Mouse (Mus musculus) gastrocnemius, postnatal 10 days (tissue): ENCODE measurements at regions not wholly inside any gene's neighbourhood (a gene's known extent, or its start where the extent isn't known, plus 50 kb on each side); places are given as distances from the start of the nearest gene placed in this dataset.

Experiments
- DNase-seq: peaks from one replicate; pipeline ENCODE4 v3.0.0; 2021; ENCODE audit warnings: mixed read lengths

GRCm38 (mm10) chr2:178948471-178948870 is 493.8 kb upstream of the Cdh4 start:
- DNase-seq, result no peak

DNA sequence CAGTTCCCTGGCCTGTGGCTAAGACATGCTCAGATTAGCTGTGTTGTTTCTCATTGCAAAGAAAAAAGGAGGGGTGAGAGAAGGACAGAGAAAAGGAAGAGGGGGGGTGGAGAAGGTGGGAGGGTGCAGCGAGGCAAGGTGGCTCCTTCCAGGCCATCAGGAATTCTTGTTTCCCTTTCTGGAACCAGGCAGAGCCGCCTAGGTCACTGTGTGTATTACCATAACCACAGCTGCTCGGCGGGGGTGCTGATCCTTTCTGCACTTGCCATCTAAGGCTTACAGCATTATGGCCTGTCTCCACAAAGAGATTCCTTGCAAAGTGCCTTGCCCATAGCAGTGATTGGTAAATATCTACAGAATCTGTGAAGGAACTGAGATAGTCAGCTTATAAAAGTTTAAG is 493.1 kb upstream of the Cdh4 start:
- no peak for DNase-seq

DNA sequence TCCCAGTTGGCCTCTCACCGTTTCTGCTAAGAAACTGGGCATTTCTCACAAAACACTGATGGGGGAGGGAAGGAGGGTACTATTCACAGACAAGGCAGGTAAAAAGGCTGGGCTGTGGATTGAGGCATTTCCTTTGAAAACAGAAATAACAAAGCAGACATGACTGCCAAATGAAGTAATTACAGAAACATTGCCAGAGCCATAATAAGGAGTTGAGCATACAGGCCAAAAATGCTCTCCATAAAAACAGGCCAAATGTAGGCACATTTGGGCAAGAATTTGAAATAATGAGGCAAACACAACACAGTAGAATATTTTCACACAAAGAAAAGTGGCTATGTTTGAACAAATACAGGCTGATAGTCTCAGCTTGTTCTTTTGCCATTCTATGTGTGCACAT is 491.9 kb upstream of the Cdh4 start:
- DNase-seq, result no peak

GRCm38 (mm10) chr2:178954420-178955067 is 487.7 kb upstream of the Cdh4 start:
- no peak for DNase-seq

DNA sequence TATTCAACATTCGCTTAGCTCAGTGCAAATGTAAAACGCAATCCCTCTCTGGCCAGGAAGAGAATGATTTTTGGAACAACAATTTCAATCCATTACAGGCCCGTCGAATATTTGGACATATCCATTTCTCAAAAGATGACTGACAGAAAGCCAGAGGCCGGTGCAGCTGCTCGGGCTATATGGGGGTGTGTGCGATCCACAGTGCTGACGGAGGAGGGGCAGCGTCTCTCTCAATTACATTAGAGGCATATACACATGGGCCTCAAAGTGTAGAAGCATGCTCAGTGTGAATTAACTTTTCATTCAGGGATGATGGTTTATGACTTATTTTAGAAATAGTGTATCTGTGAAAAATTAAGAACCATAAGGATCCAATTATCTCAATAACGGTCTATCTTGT is 483.4 kb upstream of the Cdh4 start:
- DNase-seq, result no peak

- DNase-seq, result no peak
Measured at GRCm38 (mm10) chr2:178959603-178960002, 482.6 kb upstream of the Cdh4 start.

DNA sequence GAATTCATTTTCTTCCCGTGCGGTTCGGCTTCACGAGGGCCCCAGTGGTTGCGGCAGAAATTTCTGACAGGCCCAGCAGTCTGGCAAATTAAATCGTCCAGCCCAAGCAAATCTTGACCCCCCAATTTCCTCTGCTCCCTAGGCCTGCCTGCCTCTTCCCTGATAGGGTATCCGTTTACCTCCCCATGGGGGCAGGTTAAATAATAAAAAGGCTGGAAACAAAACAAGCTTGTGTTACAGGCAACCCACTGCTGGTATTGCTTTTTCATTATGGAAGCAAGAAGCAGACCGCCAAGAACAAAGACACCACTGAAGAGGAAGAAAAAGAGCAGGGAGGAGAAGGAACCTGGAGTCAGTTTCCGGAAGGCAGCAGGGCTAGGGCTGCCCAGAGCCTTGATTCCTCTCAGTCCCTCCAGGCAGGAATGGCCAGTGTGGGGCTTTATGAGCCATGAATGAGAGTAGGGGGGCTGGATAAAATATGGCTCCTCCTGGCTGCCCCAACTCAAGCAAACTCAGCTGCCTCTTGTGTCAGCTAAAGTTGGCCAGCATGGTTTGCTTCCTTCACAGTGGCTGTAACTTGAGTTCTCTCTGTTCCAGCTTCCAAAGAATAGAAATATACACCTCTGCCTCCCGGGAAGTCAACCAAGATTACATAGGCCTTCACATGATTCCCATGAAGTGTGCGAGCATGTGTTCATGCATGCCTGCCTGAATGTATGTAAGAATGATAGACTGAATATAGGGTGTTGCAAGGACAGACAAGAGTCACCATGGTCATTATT is 474.5 kb upstream of the Cdh4 start:
- no peak for DNase-seq

DNA sequence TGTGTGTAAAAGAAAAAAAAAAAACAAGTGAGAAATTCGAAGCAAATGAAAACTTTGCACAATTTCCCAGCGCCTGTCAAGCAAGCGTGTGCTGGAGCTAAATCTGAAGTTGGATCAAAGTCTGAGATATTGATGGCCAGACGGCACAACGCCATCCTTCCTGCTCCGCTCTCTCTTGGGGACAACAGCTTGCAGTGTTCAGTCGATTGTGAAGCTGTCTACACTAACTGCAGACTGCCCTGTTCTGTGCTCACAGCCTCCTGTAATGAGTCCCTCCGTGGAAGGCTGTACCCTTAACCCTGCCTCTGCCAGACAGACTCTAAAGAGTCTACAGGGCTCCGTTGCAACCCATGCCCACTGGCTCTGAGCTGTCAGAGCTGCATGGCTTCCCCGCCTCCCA is 472.5 kb upstream of the Cdh4 start:
- no peak for DNase-seq

DNA sequence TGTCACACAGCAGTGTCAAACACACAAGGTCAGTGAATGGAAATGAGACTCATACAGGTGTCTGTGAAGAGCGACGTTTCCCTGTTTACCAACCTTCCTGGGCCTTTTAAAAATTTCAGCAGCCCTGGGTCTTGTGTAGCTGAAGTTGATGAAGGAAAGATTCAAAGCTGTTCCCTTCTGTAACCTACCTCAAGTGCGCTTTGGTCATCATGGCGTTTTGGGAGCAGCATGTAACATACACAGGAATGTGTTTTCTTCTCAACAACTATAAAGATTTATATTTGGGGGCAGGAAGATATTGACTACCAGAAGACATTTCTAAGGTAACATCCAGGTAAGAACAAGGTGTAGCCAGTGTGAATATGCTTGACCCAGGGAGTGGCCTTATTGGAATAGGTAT is 466.9 kb upstream of the Cdh4 start:
- no peak for DNase-seq

- DNase-seq, result no peak
Measured at GRCm38 (mm10) chr2:178976046-178976445, 466.2 kb upstream of the Cdh4 start.

- no peak for DNase-seq
Measured at GRCm38 (mm10) chr2:178976495-178976894, 465.7 kb upstream of the Cdh4 start.

- no peak for DNase-seq
Measured at GRCm38 (mm10) chr2:178979451-178979850, 462.8 kb upstream of the Cdh4 start.

- DNase-seq, result no peak
Measured at GRCm38 (mm10) chr2:178981736-178982502, 460.3 kb upstream of the Cdh4 start.

DNA sequence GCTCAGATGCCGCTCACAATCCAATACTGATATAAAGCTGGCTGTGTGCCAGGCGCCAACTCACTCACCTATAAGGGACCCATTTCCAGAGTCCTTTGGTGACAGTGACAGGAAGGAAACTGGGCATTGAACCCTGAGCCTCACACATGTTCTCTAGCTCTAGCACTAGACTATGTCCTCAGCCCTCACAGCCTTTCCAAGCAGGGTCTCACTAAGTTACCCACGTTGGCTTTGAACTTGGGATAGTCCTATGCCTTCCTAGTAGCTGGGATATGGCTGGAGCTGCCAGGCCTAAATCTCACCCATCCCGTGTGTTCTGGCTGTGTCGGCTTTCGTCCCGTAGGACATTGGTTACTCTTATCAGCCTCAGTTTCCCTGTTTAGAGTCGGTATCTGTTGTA is 458.4 kb upstream of the Cdh4 start:
- no peak for DNase-seq

DNA sequence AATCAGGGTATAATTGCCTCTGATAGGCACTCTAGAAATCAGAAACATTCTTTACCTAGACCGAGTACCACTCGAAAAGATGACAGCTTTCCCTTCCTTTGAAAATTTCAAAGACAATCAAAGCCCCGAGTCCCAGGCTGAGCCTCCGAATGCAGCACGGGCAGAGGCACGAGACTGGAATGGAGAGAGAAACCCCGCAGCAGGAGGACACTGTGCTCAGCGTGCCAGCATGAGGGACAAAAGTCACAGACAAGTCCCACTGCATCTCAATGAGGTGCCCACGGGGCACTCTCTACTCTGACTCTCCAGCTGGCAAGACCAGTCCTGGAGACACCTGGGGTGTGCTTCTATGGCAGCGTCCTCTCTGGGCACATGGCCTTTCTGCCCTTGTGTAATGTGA is 454.3 kb upstream of the Cdh4 start:
- DNase-seq, result no peak

GRCm38 (mm10) chr2:178989291-178989690 is 452.9 kb upstream of the Cdh4 start:
- no peak for DNase-seq

GRCm38 (mm10) chr2:178989784-178990183 is 452.4 kb upstream of the Cdh4 start:
- DNase-seq, result no peak

- no peak for DNase-seq
Measured at GRCm38 (mm10) chr2:178990959-178991358, 451.3 kb upstream of the Cdh4 start.

GRCm38 (mm10) chr2:178992334-178993116 is 449.7 kb upstream of the Cdh4 start:
- no peak for DNase-seq

GRCm38 (mm10) chr2:178997921-178998320 is 444.3 kb upstream of the Cdh4 start:
- no peak for DNase-seq

DNA sequence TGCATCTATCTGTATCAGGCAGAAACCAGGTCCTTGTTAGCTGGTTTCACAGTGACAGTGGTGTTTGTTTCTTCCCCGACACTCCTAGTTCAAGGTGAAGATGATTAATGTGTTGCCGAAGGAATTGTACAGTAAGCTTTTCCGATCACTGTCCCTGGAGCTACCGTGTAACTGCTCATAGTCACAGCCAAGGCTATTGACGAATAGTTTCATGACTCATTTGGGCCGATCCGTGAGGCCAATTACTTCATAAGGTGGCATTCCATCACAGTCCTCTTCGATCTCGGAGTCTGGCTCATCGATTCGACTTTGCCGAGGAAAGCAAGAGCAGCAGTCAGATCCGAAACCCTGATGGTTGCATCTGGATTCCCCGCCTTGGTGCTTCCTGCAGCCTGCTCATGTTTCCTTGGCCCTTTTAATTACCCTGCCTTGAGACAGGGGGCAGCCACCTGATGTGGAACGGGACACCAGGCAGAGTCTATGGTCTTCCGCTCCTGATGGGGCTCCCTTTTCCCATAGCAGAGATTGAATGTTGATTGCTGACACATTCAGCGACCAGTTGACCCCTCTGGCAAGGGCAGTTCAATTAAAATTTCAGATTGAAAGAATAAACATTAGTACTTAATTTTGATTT is 441.7 kb upstream of the Cdh4 start:
- DNase-seq, result no peak

- DNase-seq, result no peak
Measured at GRCm38 (mm10) chr2:179007766-179008165, 434.5 kb upstream of the Cdh4 start.
